Mouse (Mus musculus) testis, adult 2 months (tissue): ENCODE data around the gene Ppfia3. TPM values are rescaled to one million over a fixed set of nuclear protein-coding genes. Genes with fewer than 3 reads are reported as not detected.
A peak's percentile ranks its signal among the peaks of the same experiment; 100 is the strongest.
"Not testable (repeated sequence)": the region's sequence is repeated elsewhere in the genome, so short reads cannot be mapped to it uniquely, and the experiment has no call there.

ENCODE experiments used
- H3K27ac ChIP-seq: fragments of 200-500 bp; 2 replicates; pipeline ENCODE4 v1.5.1; 2012; ENCODE audit warnings: low read depth, low read length; ENCODE audit not compliant: control insufficient read depth, insufficient read depth
- H3K27me3 ChIP-seq: fragments of 200-500 bp; 2 replicates; pipeline ENCODE4 v1.6.1; 2012; ENCODE audit warnings: mild to moderate bottlenecking, low read length, moderate library complexity; ENCODE audit not compliant: control insufficient read depth, insufficient read depth
- H3K36me3 ChIP-seq: fragments of 200-500 bp; 2 replicates; pipeline ENCODE4 v1.6.1; 2012; ENCODE audit warnings: mild to moderate bottlenecking, low read length; ENCODE audit not compliant: control insufficient read depth, insufficient read depth
- H3K4me1 ChIP-seq: fragments of 200-500 bp; 2 replicates; pipeline ENCODE4 v1.6.1; 2012; ENCODE audit warnings: low read length; ENCODE audit not compliant: control insufficient read depth, insufficient read depth
- H3K4me3 ChIP-seq: fragments of 200-500 bp; 2 replicates; pipeline ENCODE4 v1.5.1; 2012; ENCODE audit warnings: low read depth, mild to moderate bottlenecking, low read length, moderate library complexity, mixed read lengths; ENCODE audit not compliant: control insufficient read depth
- CTCF ChIP-seq: fragments of 200-500 bp; IDR thresholded peaks from 2 replicates; pipeline ENCODE4 v1.5.1; 2012; ENCODE audit warnings: low read depth, mild to moderate bottlenecking, inconsistent platforms, low read length, moderate library complexity; ENCODE audit not compliant: control insufficient read depth, insufficient read depth, insufficient replicate concordance
- POLR2A ChIP-seq: fragments of 200-500 bp; IDR thresholded peaks from 2 replicates; pipeline ENCODE4 v1.6.1; 2012; ENCODE audit warnings: low read depth, mild to moderate bottlenecking, inconsistent platforms, low read length, moderate library complexity; ENCODE audit not compliant: control insufficient read depth
- polyA plus RNA-seq: library from polyadenylated mRNA; depleted of rRNA; stranded (reverse); fragments of >200 nt; gene quantifications from 2 replicates; pipeline ENCODE4 v1.2.3, GENCODE M21; 2012

The Ppfia3 gene
- polyA plus RNA-seq, 1 experiment, result 1.1 TPM

GRCm38 (mm10) chr7:45365742-45366651, 822 bp downstream of the Ppfia3 start:
- peak overlapping the region; percentile 56 for H3K4me3 ChIP-seq
- no peaks in the 10 kb centered on the region; the same call in 1 of the 2 replicates for H3K27me3 ChIP-seq
- no peak for TF ChIP-seq POLR2A
- no peak for TF ChIP-seq CTCF
- no peaks in the 10 kb centered on the region for H3K36me3 ChIP-seq
- H3K4me1 ChIP-seq, result peaks cover 51% of the 10 kb centered on the region
- H3K27ac ChIP-seq, result no peak overlapping the region

GRCm38 (mm10) chr7:45363983-45364382, 2.8 kb downstream of the Ppfia3 start:
- Histone ChIP-seq H3K36me3 (no peaks in the 10 kb centered on the region), H3K27me3 (no peaks in the 10 kb centered on the region; the same call in 1 of the 2 replicates), H3K4me3 (no peak overlapping the region), H3K4me1 (peaks cover 47% of the 10 kb centered on the region), H3K27ac (no peak overlapping the region)
- no peak for TF ChIP-seq CTCF
- TF ChIP-seq POLR2A, result no peak

- TF ChIP-seq POLR2A, result no peak
- TF ChIP-seq CTCF, result no peak
- Histone ChIP-seq H3K27ac (no peak overlapping the region), H3K36me3 (no peaks in the 10 kb centered on the region), H3K4me3 (no peak overlapping the region), H3K27me3 (no peaks in the 10 kb centered on the region; the same call in 1 of the 2 replicates), H3K4me1 (peaks cover 45% of the 10 kb centered on the region)
These were observed 4.0 kb downstream of the Ppfia3 start for GRCm38 (mm10) chr7:45362801-45363200.

GRCm38 (mm10) chr7:45361243-45361804, 5.5 kb downstream of the Ppfia3 start:
- Histone ChIP-seq H3K27ac (no peak overlapping the region), H3K27me3 (no peaks in the 10 kb centered on the region), H3K4me1 (peaks cover 33% of the 10 kb centered on the region), H3K4me3 (peak overlapping the region; percentile 79), H3K36me3 (no peaks in the 10 kb centered on the region)
- TF ChIP-seq CTCF, result no peak
- peak; percentile 14; the same call in 1 of the 2 replicates for TF ChIP-seq POLR2A

- H3K4me3 ChIP-seq, result peak overlapping the region; percentile 79
- H3K4me1 ChIP-seq, result peaks cover 33% of the 10 kb centered on the region
- no peak for TF ChIP-seq CTCF
- TF ChIP-seq POLR2A, result no peak
- no peaks in the 10 kb centered on the region for H3K36me3 ChIP-seq
- H3K27ac ChIP-seq, result no peak overlapping the region
- no peaks in the 10 kb centered on the region for H3K27me3 ChIP-seq
These were observed 6.3 kb downstream of the Ppfia3 start for GRCm38 (mm10) chr7:45360404-45361125.

- not testable (repeated sequence) for H3K27me3 ChIP-seq, H3K4me3 ChIP-seq, H3K36me3 ChIP-seq, H3K27ac ChIP-seq
- peaks cover 39% of the 10 kb centered on the region for H3K4me1 ChIP-seq
These were observed 7.7 kb downstream of the Ppfia3 start for GRCm38 (mm10) chr7:45359081-45359480.

GRCm38 (mm10) chr7:45356087-45356486, 10.7 kb downstream of the Ppfia3 start:
- H3K4me1 ChIP-seq, result peaks cover 30% of the 10 kb centered on the region
- H3K36me3 ChIP-seq, result no peaks in the 10 kb centered on the region
- H3K4me3 ChIP-seq, result no peak overlapping the region
- TF ChIP-seq POLR2A, result no peak
- TF ChIP-seq CTCF, result no peak
- H3K27me3 ChIP-seq, result no peaks in the 10 kb centered on the region
- H3K27ac ChIP-seq, result no peak overlapping the region
